Mouse (Mus musculus) CH12.LX (cell line): Measurements from ENCODE around the gene Zfp473. TPM values are rescaled to one million over a fixed set of nuclear protein-coding genes. Genes with fewer than 3 reads are reported as not detected.
A peak's percentile ranks its signal among the peaks of the same experiment; 100 is the strongest.

Source experiments
- DNase-seq: peaks from one replicate; pipeline ENCODE4 v3.0.0-alpha.2; 2013; ENCODE audit errors: extremely low read depth
- H3K27ac ChIP-seq: 2 replicates; pipeline ENCODE4 v1.5.1; 2012; ENCODE audit warnings: low read depth, mild to moderate bottlenecking, control low read depth, moderate library complexity; ENCODE audit not compliant: insufficient read depth
- H3K27me3 ChIP-seq: replicated peaks from 2 replicates; pipeline ENCODE3; 2012; ENCODE audit warnings: inconsistent platforms
- H3K36me3 ChIP-seq, 2 experiments: replicated peaks in 1 of 2; 2 replicates each; pipeline versions ENCODE3 to v1.6.1; 2012; ENCODE audit warnings: inconsistent platforms in 1 of 2, low read length in 1 of 2, mild to moderate bottlenecking in 1 of 2, mixed read lengths in 1 of 2, moderate library complexity in 1 of 2; ENCODE audit not compliant: control insufficient read depth in 1 of 2, insufficient read depth in 1 of 2
- H3K4me1 ChIP-seq, 2 experiments: 2 replicates each; pipeline ENCODE4 v1.6.1; 2012; ENCODE audit warnings: inconsistent platforms in 1 of 2, moderate library complexity in 1 of 2; ENCODE audit not compliant: insufficient read depth in 2 of 2, control insufficient read depth in 1 of 2
- H3K4me2 ChIP-seq: 2 replicates; pipeline ENCODE4 v1.6.1; 2012; ENCODE audit warnings: low read depth, mild to moderate bottlenecking, control low read depth; ENCODE audit not compliant: poor library complexity, insufficient read depth, severe bottlenecking
- H3K4me3 ChIP-seq, 3 experiments: fragments of 150-350 bp in 1 of 3; sonication (generic) in 1 of 3; replicated peaks in 1 of 3; 2 replicates each; pipeline versions ENCODE3 to v1.5.1; 2011 to 2012; ENCODE audit warnings: low read depth in 2 of 3, low read length in 2 of 3, mild to moderate bottlenecking in 2 of 3, moderate library complexity in 2 of 3, control low read depth in 1 of 3, improper control_type of control experiment in 1 of 3, inconsistent platforms in 1 of 3, mixed read lengths in 1 of 3; ENCODE audit not compliant: poor library complexity in 1 of 3
- H3K79me2 ChIP-seq: replicated peaks from 2 replicates; pipeline ENCODE4 v1.6.1; 2012; ENCODE audit warnings: mild to moderate bottlenecking, moderate library complexity; ENCODE audit not compliant: control insufficient read depth, poor library complexity, insufficient read depth, severe bottlenecking; ENCODE audit errors: extremely low read depth
- H3K9ac ChIP-seq: 2 replicates; pipeline ENCODE4 v1.6.1; 2012; ENCODE audit warnings: low read depth, mild to moderate bottlenecking, control low read depth, moderate library complexity; ENCODE audit not compliant: insufficient read depth
- H3K9me3 ChIP-seq: replicated peaks from 2 replicates; pipeline ENCODE3; 2012; ENCODE audit warnings: low read length, inconsistent platforms, mixed read lengths
- CHD2 ChIP-seq: IDR thresholded peaks from 2 replicates; pipeline ENCODE4 v1.6.1; 2011; ENCODE audit warnings: low read length, improper control_type of control experiment
- CTCF ChIP-seq, 2 experiments: IDR thresholded peaks in 1 of 2; conservative IDR thresholded peaks in 1 of 2; 2 replicates each; pipeline ENCODE4 v1.5.1; 2011 to 2012; ENCODE audit warnings: low read depth in 2 of 2, low read length in 2 of 2, improper control_type of control experiment in 1 of 2, inconsistent platforms in 1 of 2, mild to moderate bottlenecking in 1 of 2, moderate library complexity in 1 of 2
- ELF1 ChIP-seq: IDR thresholded peaks from 2 replicates; pipeline ENCODE4 v1.6.1; 2014; ENCODE audit warnings: low read depth, mild to moderate bottlenecking, inconsistent platforms, low read length, improper control_type of control experiment
- EP300 ChIP-seq: IDR thresholded peaks from 2 replicates; pipeline ENCODE4 v1.6.1; 2011; ENCODE audit warnings: low read length, improper control_type of control experiment
- IRF4 ChIP-seq: IDR thresholded peaks from 2 replicates; pipeline ENCODE4 v1.6.1; 2014; ENCODE audit warnings: low read depth, mild to moderate bottlenecking, inconsistent platforms, low read length, improper control_type of control experiment
- JUN ChIP-seq: IDR thresholded peaks from 2 replicates; pipeline ENCODE4 v1.6.1; 2011; ENCODE audit warnings: low read depth, mild to moderate bottlenecking, low read length, improper control_type of control experiment, moderate library complexity; ENCODE audit not compliant: insufficient read depth
- JUND ChIP-seq: conservative IDR thresholded peaks from 2 replicates; pipeline ENCODE4 v1.6.1; 2011; ENCODE audit warnings: low read depth, low read length, improper control_type of control experiment
- KAT2A ChIP-seq: IDR thresholded peaks from 2 replicates; pipeline ENCODE4 v1.6.1; 2012; ENCODE audit warnings: low read length, improper control_type of control experiment, inconsistent platforms; ENCODE audit not compliant: insufficient replicate concordance
- MAX ChIP-seq: IDR thresholded peaks from 2 replicates; pipeline ENCODE4 v1.6.1; 2011; ENCODE audit warnings: low read length, improper control_type of control experiment
- MAZ ChIP-seq: IDR thresholded peaks from 2 replicates; pipeline ENCODE4 v1.6.1; 2012; ENCODE audit warnings: low read depth, mild to moderate bottlenecking, inconsistent platforms, low read length, improper control_type of control experiment, moderate library complexity
- MEF2A ChIP-seq: IDR thresholded peaks from 2 replicates; pipeline ENCODE4 v1.6.1; 2014; ENCODE audit warnings: low read depth, mild to moderate bottlenecking, inconsistent platforms, low read length, improper control_type of control experiment, borderline replicate concordance
- MYC ChIP-seq: IDR thresholded peaks from 2 replicates; pipeline ENCODE4 v1.6.1; 2011; ENCODE audit warnings: low read depth, mild to moderate bottlenecking, improper control_type of control experiment, low read length
- NELFE ChIP-seq: IDR thresholded peaks from 2 replicates; pipeline ENCODE4 v1.6.1; 2011; ENCODE audit warnings: low read depth, low read length, improper control_type of control experiment
- POLR2AphosphoS2 ChIP-seq: IDR thresholded peaks from 2 replicates; pipeline ENCODE4 v1.6.1; 2011; ENCODE audit warnings: low read depth, low read length, improper control_type of control experiment
- SMC3 ChIP-seq: IDR thresholded peaks from 2 replicates; pipeline ENCODE4 v1.6.1; 2011; ENCODE audit warnings: low read depth, low read length, improper control_type of control experiment
- TBP ChIP-seq: conservative IDR thresholded peaks from 2 replicates; pipeline ENCODE4 v1.6.1; 2011; ENCODE audit warnings: low read depth, low read length, improper control_type of control experiment
- TCF12 ChIP-seq: IDR thresholded peaks from 2 replicates; pipeline ENCODE4 v1.6.1; 2014; ENCODE audit warnings: low read depth, mild to moderate bottlenecking, inconsistent platforms, low read length, improper control_type of control experiment
- ZC3H11A ChIP-seq: IDR thresholded peaks from 2 replicates; pipeline ENCODE4 v1.6.1; 2012; ENCODE audit warnings: low read depth, mild to moderate bottlenecking, inconsistent platforms, low read length, improper control_type of control experiment
- ZKSCAN1 ChIP-seq: IDR thresholded peaks from 2 replicates; pipeline ENCODE4 v1.6.1; 2012; ENCODE audit warnings: low read depth, inconsistent platforms, low read length, improper control_type of control experiment, borderline replicate concordance
- dilution Hi-C: fragments of 300-500 bp; cut with MboI; formaldehyde crosslinking; loops from 2 replicates; pipeline ENCODE4 v1.14.3; 2020; ENCODE audit warnings: low sequenced_read_pairs; ENCODE audit not compliant: extremely low pct_unique_long_range_greater_than_20kb, extremely low pct_ligation_motif_present
- in situ Hi-C: fragments of 300-500 bp; cut with MboI; formaldehyde crosslinking; loops from 3 replicates; pipeline ENCODE4 v1.14.3; 2019; ENCODE audit warnings: low sequenced_read_pairs, low pct_ligation_motif_present, low pct_unique_long_range_greater_than_20kb, mixed read lengths
- polyA plus RNA-seq: library from polyadenylated mRNA; unstranded; fragments of >175 nt; gene quantifications from 2 replicates; pipeline ENCODE4 v1.2.1, GENCODE M21; 2012; ENCODE audit warnings: low read depth; ENCODE audit not compliant: insufficient read length
- total RNA-seq, 2 experiments: library from RNA; depleted of rRNA; stranded (reverse); fragments of 300-350 nt in 1 of 2; fragments of >200 nt in 1 of 2; gene quantifications; 2 replicates each; pipeline ENCODE4 v1.2.3; 2012 to 2014

Gene Zfp473
- total and polyA plus RNA-seq, 3 experiments: 8.7 to 10.0 (median 9.3) TPM

DNA sequence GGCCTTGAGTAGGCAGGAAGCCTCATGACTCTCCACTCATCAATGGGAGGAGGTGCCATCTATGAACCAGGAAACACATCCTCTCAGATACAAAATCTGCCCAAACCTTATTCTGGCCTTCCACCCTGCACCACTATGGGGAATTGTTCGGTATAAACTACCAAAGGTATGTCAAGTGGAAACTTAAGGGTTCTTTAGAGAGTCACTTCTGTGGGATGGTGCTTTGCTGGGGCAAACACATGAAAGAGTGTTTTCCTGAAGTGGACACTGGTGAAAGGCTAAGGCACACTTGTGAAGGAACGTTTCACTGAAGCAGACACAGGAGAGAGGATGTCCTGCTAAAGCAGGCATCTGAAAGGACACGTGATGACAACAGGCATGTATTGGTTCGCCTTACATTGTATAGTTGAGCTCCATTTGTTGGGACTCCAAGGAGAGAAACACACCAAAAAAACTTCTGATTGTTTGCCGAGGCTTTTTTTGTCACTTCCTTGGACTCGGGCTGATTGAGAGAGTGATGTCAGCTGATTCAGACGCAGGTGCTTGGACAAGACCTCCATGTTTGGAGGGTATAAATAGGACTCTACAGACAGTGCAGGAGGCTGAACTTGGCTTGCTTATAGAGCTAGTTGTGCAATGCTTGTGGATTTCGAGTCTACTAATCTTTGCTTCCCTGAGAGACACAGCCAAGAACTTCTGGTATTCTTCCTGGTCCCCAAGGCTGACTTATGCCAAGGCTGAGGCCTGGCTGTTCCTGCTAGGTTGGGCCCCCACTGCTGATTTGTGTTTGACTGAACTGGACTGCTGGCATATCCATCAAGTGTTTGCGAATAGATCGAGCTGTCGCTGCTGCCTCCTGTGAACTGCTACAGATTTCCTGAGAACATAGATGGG lies 22.5 kb downstream of the Zfp473 start (continued):
- TF ChIP-seq MAX: no peak
- no peak for TF ChIP-seq TBP
- TF ChIP-seq EP300: no peak
- no peak for TF ChIP-seq JUN

GRCm38 (mm10) chr7:44727151-44727550 lies 23.7 kb downstream of the Zfp473 start:
- Histone ChIP-seq H3K4me3 (no peak overlapping the region), H3K4me1 (peaks cover 4 to 9% of the 10 kb centered on the region in 2 experiments), H3K27me3 (no peaks in the 10 kb centered on the region), H3K9me3 (peaks cover 11% of the 10 kb centered on the region), H3K4me2 (no peak overlapping the region), H3K79me2 (no peaks in the 10 kb centered on the region), H3K36me3 (peaks cover 3 to 20% of the 10 kb centered on the region in 2 experiments), H3K27ac (no peak overlapping the region), H3K9ac (no peak overlapping the region)
- DNase-seq: no peak
- in situ Hi-C loops (no loop called here), dilution Hi-C loops (no loop called here)
- TF ChIP-seq MEF2A: no peak
- no peak for TF ChIP-seq TCF12
- TF ChIP-seq ELF1: no peak
- TF ChIP-seq NELFE: no peak
- TF ChIP-seq MAZ: no peak
- no peak for TF ChIP-seq ZKSCAN1
- no peak for TF ChIP-seq MAX

DNA sequence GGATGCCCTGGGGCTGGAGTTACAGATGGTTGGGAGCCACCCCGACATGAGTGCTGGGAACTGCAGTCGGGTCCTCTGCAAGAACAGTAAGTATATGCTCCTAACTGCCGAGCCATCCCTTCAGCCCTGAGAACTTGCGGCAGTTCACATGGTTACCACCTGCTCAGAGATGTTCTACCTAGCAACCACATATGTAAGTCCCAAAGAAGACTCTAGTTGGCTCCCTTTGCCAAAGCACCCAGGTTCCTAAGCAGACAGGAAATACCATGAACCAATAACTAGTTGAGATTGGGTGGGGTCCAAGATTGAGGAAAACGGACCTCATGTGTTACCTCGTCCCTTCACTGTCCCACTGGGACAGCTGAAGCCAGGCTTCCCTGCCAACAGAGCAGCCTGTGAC lies 24.5 kb downstream of the Zfp473 start:
- TF ChIP-seq ELF1 (0 out of 2 replicates have a peak, but pooled peaks have one; percentile 17), POLR2AphosphoS2 (no peak), TCF12 (no peak), KAT2A (no peak), EP300 (no peak), MYC (no peak), CHD2 (peak; percentile 76), NELFE (no peak), CTCF (conservative IDR thresholded peaks at IDR 0.05 in 1 of 2, IDR thresholded peaks at IDR 0.05 in 1 of 2; ENCODE audit: low read depth in 2 of 2, low read length in 2 of 2) (no peak), IRF4 (no peak), JUND (no peak), SMC3 (no peak), ZC3H11A (no peak), MAX (no peak)
- TF ChIP-seq, all 38 proteins: peak for 2
- Histone ChIP-seq H3K9ac (no peak overlapping the region), H3K27ac (no peak overlapping the region), H3K79me2 (no peaks in the 10 kb centered on the region), H3K4me2 (no peak overlapping the region), H3K27me3 (no peaks in the 10 kb centered on the region), H3K9me3 (peaks cover 11% of the 10 kb centered on the region), H3K4me3 (no peak overlapping the region), H3K4me1 (peaks cover 4 to 9% of the 10 kb centered on the region in 2 experiments), H3K36me3 (peaks cover 0 to 12% of the 10 kb centered on the region in 2 experiments)
- in situ Hi-C loops (no loop called here), dilution Hi-C loops (no loop called here)
- DNase-seq: peak; percentile 57
